12 mouse cellular contexts compared by ENCODE assay signal in genomic region chr10:111924141-111924540, GRCm38 (mm10). TPM values are rescaled to one million over a fixed set of nuclear protein-coding genes. Genes with fewer than 3 reads are reported as not detected.
DNase-seq lines count a peak whose midpoint lies in the region; ATAC-seq and TF ChIP-seq lines count a peak whose summit lies in the region.
"Had no signal": no experiment of that assay in that cellular context is flagged by ENCODE, and none has a peak within 500 bp of the region (broad histone marks: within the 10 kb centered on the region; RNA-seq: fewer than 3 reads in every experiment).

No protein-coding gene starts in this region.

- H3K36me3 ChIP-seq in forebrain, embryonic 10.5 days (replicated peaks) = no peaks in the 10 kb centered on the region
- H3K36me3 ChIP-seq in forebrain, postnatal 0 days (ENCODE audit: insufficient read depth) = no peaks in the 10 kb centered on the region
- no peaks in the 10 kb centered on the region for H3K36me3 ChIP-seq in neural tube, embryonic 13.5 days
- H3K36me3 ChIP-seq in neural tube, embryonic 15.5 days = no peaks in the 10 kb centered on the region
- H3K36me3 ChIP-seq in liver, embryonic 12.5 days = no peaks in the 10 kb centered on the region
- H3K36me3 ChIP-seq: embryonic facial prominence, embryonic 15.5 days; heart, embryonic 12.5 days had no signal

- no peak for ATAC-seq in forebrain, postnatal 0 days
- no peak for ATAC-seq in neural tube, embryonic 13.5 days (ENCODE audit: low read depth)
- ATAC-seq in neural tube, embryonic 15.5 days (ENCODE audit: low FRiP score) = no peak
- ATAC-seq in liver, embryonic 12.5 days = peak; percentile 64; the same call in 1 of the 2 replicates

- H3K4me3 ChIP-seq in forebrain, embryonic 10.5 days = no peak overlapping the region
- H3K4me3 ChIP-seq in forebrain, postnatal 0 days (ENCODE audit: low read depth, low read length) = no peak overlapping the region
- H3K4me3 ChIP-seq in neural tube, embryonic 13.5 days = no peak overlapping the region
- H3K4me3 ChIP-seq in neural tube, embryonic 15.5 days (replicated peaks) = no peak overlapping the region
- no peak overlapping the region for H3K4me3 ChIP-seq in liver, embryonic 12.5 days
- H3K4me3 ChIP-seq: embryonic facial prominence, embryonic 15.5 days; heart, embryonic 12.5 days had no signal

- H3K9ac ChIP-seq in forebrain, postnatal 0 days = no peak overlapping the region
- no peak overlapping the region for H3K9ac ChIP-seq in neural tube, embryonic 13.5 days
- no peak overlapping the region for H3K9ac ChIP-seq in neural tube, embryonic 15.5 days (replicated peaks)
- no peak overlapping the region for H3K9ac ChIP-seq in liver, embryonic 12.5 days
- H3K9ac ChIP-seq: embryonic facial prominence, embryonic 15.5 days; heart, embryonic 12.5 days had no signal

- H3K4me1 ChIP-seq in forebrain, embryonic 10.5 days = peaks cover 53% of the 10 kb centered on the region
- H3K4me1 ChIP-seq in forebrain, postnatal 0 days (ENCODE audit: insufficient read depth) = no peaks in the 10 kb centered on the region
- H3K4me1 ChIP-seq in neural tube, embryonic 13.5 days (replicated peaks) = peaks cover 38% of the 10 kb centered on the region
- H3K4me1 ChIP-seq in neural tube, embryonic 15.5 days = peaks cover 33% of the 10 kb centered on the region
- peaks cover 26% of the 10 kb centered on the region for H3K4me1 ChIP-seq in liver, embryonic 12.5 days

- peaks cover 30% of the 10 kb centered on the region for H3K27me3 ChIP-seq in forebrain, embryonic 10.5 days (ENCODE audit: poor library complexity, severe bottlenecking)
- no peaks in the 10 kb centered on the region for H3K27me3 ChIP-seq in forebrain, postnatal 0 days (ENCODE audit: insufficient read depth, low read length)
- H3K27me3 ChIP-seq in neural tube, embryonic 13.5 days = no peaks in the 10 kb centered on the region
- H3K27me3 ChIP-seq in neural tube, embryonic 15.5 days (replicated peaks) = no peaks in the 10 kb centered on the region
- peaks cover 6% of the 10 kb centered on the region; the same call in 1 of the 2 replicates for H3K27me3 ChIP-seq in liver, embryonic 12.5 days (replicated peaks)
- H3K27me3 ChIP-seq: heart, embryonic 12.5 days had no signal

- H3K4me2 ChIP-seq in forebrain, postnatal 0 days (ENCODE audit: low read depth) = no peak overlapping the region
- no peak overlapping the region for H3K4me2 ChIP-seq in neural tube, embryonic 13.5 days
- no peak overlapping the region for H3K4me2 ChIP-seq in neural tube, embryonic 15.5 days
- H3K4me2 ChIP-seq in liver, embryonic 12.5 days = no peak overlapping the region
- H3K4me2 ChIP-seq: heart, embryonic 12.5 days had no signal

- 19% methylated on average over 3 of the region's 3 CpGs for WGBS in forebrain, embryonic 10.5 days
- 68% methylated on average over 3 of the region's 3 CpGs for WGBS in forebrain, postnatal 0 days
- 57% methylated on average over 3 of the region's 3 CpGs for WGBS in neural tube, embryonic 13.5 days
- WGBS in neural tube, embryonic 15.5 days = 53% methylated on average over 3 of the region's 3 CpGs
- WGBS in liver, embryonic 12.5 days (ENCODE audit: insufficient replicate concordance) = 12% methylated on average over 3 of the region's 3 CpGs

- TF ChIP-seq CTCF in forebrain, postnatal 0 days (IDR thresholded peaks at IDR 0.05; ENCODE audit: low read depth) = no peak

- H3K27ac ChIP-seq in forebrain, embryonic 10.5 days = peak overlapping the region; percentile 83; the same call in 1 of the 2 replicates
- no peak overlapping the region for H3K27ac ChIP-seq in forebrain, postnatal 0 days (ENCODE audit: low read depth, low read length)
- H3K27ac ChIP-seq in neural tube, embryonic 13.5 days (replicated peaks) = peak overlapping the region; percentile 74
- no peak overlapping the region for H3K27ac ChIP-seq in neural tube, embryonic 15.5 days (replicated peaks)
- H3K27ac ChIP-seq in liver, embryonic 12.5 days = no peak overlapping the region
- H3K27ac ChIP-seq: embryonic facial prominence, embryonic 15.5 days had no signal

- H3K9me3 ChIP-seq in forebrain, embryonic 10.5 days = no peaks in the 10 kb centered on the region
- H3K9me3 ChIP-seq in forebrain, postnatal 0 days (ENCODE audit: low read length) = no peaks in the 10 kb centered on the region
- H3K9me3 ChIP-seq in neural tube, embryonic 13.5 days = no peaks in the 10 kb centered on the region
- no peaks in the 10 kb centered on the region for H3K9me3 ChIP-seq in neural tube, embryonic 15.5 days (replicated peaks)
- no peaks in the 10 kb centered on the region for H3K9me3 ChIP-seq in liver, embryonic 12.5 days (replicated peaks)
- H3K9me3 ChIP-seq: embryonic facial prominence, embryonic 15.5 days; heart, embryonic 12.5 days had no signal

- DNase-seq in forebrain, embryonic 10.5 days (ENCODE audit: extremely low spot score, low spot score) = no peak
- no peak for DNase-seq in forebrain, postnatal 0 days
- no peak for DNase-seq in natural killer cell, adult 2 months (ENCODE audit: low spot score in 2 of 2)
- DNase-seq in kidney, postnatal 14 days = no peak
- no peak for DNase-seq in heart, adult 9 months (ENCODE audit: low spot score in 2 of 2)
- DNase-seq: adrenal gland, adult 8-10 months; lung, postnatal 10 days had no signal

RNA-seq across cellular contexts. Expression of gene Krr1, which starts 48.3 kb away (rescaled TPM):
- polyA plus RNA-seq in forebrain, embryonic 10.5 days (2016; fragmentation: Nextera tagmentation; extraction: Ambion mirVana) = 60.4 and 64.8 TPM in 2 replicates
- total RNA-seq in forebrain, postnatal 0 days (2014; rRNA removed) = 32.5 and 38.2 TPM in 2 replicates
- polyA plus RNA-seq in forebrain, postnatal 0 days (2015; fragmentation: Nextera tagmentation; extraction: Ambion mirVana) = 30.5 and 30.8 TPM in 2 replicates
- polyA plus RNA-seq in neural tube, embryonic 13.5 days (2015; fragmentation: Nextera tagmentation; extraction: Ambion mirVana) = 43.4 and 46.6 TPM in 2 replicates
- 31.2 and 34.8 TPM in 2 replicates for polyA plus RNA-seq in neural tube, embryonic 15.5 days (2015; fragmentation: Nextera tagmentation; extraction: Ambion mirVana)
- polyA plus RNA-seq in liver, embryonic 12.5 days (2016; fragmentation: Nextera tagmentation; extraction: Ambion mirVana) = 37.1 and 40.0 TPM in 2 replicates

Comparison
In these comparisons a context has a peak if more than half of its experiments do, and no peak if none do; other contexts are left out.
1. H3K27ac ChIP-seq: peak in forebrain, embryonic 10.5 days (single experiment) and neural tube, embryonic 13.5 days (single experiment); none in forebrain, postnatal 0 days (single experiment), neural tube, embryonic 15.5 days (single experiment) and liver, embryonic 12.5 days (single experiment).